Mouse (Mus musculus) C2C12 (cell line): ENCODE data around the gene Zfp518a.

Source experiments
- CEBPB ChIP-seq: IDR thresholded peaks from one replicate; pipeline ENCODE4 v1.6.1; 2011; ENCODE audit warnings: low read depth, mild to moderate bottlenecking, control low read depth, moderate library complexity
- CTCF ChIP-seq: IDR thresholded peaks from one replicate; pipeline ENCODE4 v1.5.1; 2011; ENCODE audit not compliant: control insufficient read depth, insufficient read depth, insufficient read length
- FOSL1 ChIP-seq: IDR thresholded peaks from one replicate; pipeline ENCODE4 v1.8.0; 2011; ENCODE audit warnings: mild to moderate bottlenecking, low read length; ENCODE audit not compliant: poor library complexity, insufficient read depth, severe bottlenecking
- MAX ChIP-seq: IDR thresholded peaks from one replicate; pipeline ENCODE4 v1.6.1; 2011; ENCODE audit warnings: mild to moderate bottlenecking, control low read depth
- MYOD1 ChIP-seq: IDR thresholded peaks from one replicate; pipeline ENCODE4 v1.6.1; 2011; ENCODE audit warnings: low read depth; ENCODE audit not compliant: control insufficient read depth, insufficient read length
- MYOG ChIP-seq: IDR thresholded peaks from one replicate; pipeline ENCODE4 v1.6.1; 2011; ENCODE audit not compliant: control insufficient read depth, insufficient read length; ENCODE audit errors: extremely low read depth
- USF1 ChIP-seq: IDR thresholded peaks from one replicate; pipeline ENCODE4 v1.6.1; 2011; ENCODE audit warnings: low read depth, mild to moderate bottlenecking, control low read depth, moderate library complexity

DNA sequence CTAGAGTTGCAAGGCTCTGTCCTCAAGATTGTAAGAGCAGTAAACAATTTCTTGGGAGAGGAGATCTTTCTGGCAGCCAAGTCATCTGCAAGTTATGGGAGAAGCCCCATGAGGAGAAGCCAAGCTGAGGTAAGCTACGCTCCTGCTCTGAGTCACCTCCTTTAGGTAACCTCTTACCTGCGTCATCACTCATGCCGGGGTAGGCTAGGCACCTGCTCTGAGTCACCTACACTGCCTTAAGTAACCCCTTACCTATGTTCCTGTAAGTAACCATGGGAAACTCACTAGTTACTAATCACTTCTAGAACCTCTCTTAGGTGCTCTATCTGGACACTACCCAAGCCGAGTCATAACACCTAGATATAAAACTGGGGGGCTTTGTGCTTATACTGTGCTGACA is 12.8 kb upstream of the Zfp518a start:
- TF ChIP-seq CTCF: no peak
- TF ChIP-seq MYOD1: no peak
- TF ChIP-seq USF1: no peak
- TF ChIP-seq CEBPB: no peak
- TF ChIP-seq MYOG: no peak
- no peak for TF ChIP-seq MAX
- TF ChIP-seq FOSL1: no peak
